Mouse (Mus musculus): Measurements from ENCODE around the gene Cacna1h.

GRCm38 (mm10) chr17:25340003-25340402, 93.6 kb downstream of the Cacna1h start:
- no peak for TF ChIP-seq TAL1 (conservative IDR thresholded peaks at IDR 0.05; ENCODE audit: low read depth, low read length)
- no peak for TF ChIP-seq CTCF (IDR thresholded peaks at IDR 0.05; ENCODE audit: low read depth, low read length)
- no peak for TF ChIP-seq GATA1 (IDR thresholded peaks at IDR 0.05; ENCODE audit: borderline replicate concordance, low read length)
